Mouse (Mus musculus) kidney, adult 2 months (tissue): ENCODE data around the gene Aip. TPM values are rescaled to one million over a fixed set of nuclear protein-coding genes. Genes with fewer than 3 reads are reported as not detected.
"Not testable (repeated sequence)": the region's sequence is repeated elsewhere in the genome, so short reads cannot be mapped to it uniquely, and the experiment has no call there.

Source experiments
- DNase-seq: peaks from one replicate; pipeline ENCODE4 v3.0.0; 2021
- H3K27ac ChIP-seq: fragments of 200-500 bp; 2 replicates; pipeline ENCODE4 v1.5.1; 2012; ENCODE audit warnings: low read depth, low read length, control low read depth, inconsistent platforms; ENCODE audit not compliant: insufficient read depth
- H3K27me3 ChIP-seq: fragments of 200-500 bp; replicated peaks from 2 replicates; pipeline ENCODE4 v1.6.1; 2012; ENCODE audit warnings: mild to moderate bottlenecking, moderate library complexity, low read length, inconsistent platforms; ENCODE audit not compliant: control insufficient read depth, insufficient read depth
- H3K36me3 ChIP-seq: fragments of 200-500 bp; 2 replicates; pipeline ENCODE4 v1.6.1; 2012; ENCODE audit warnings: mild to moderate bottlenecking, moderate library complexity, low read length, inconsistent platforms; ENCODE audit not compliant: control insufficient read depth, insufficient read depth
- H3K4me1 ChIP-seq: fragments of 200-500 bp; 2 replicates; pipeline ENCODE4 v1.6.1; 2011; ENCODE audit warnings: low read length; ENCODE audit not compliant: control insufficient read depth, insufficient read depth
- H3K4me3 ChIP-seq: fragments of 200-500 bp; 2 replicates; pipeline ENCODE4 v1.5.1; 2011; ENCODE audit warnings: mild to moderate bottlenecking, low read depth, low read length, control low read depth; ENCODE audit not compliant: insufficient read depth
- CTCF ChIP-seq: fragments of 200-500 bp; conservative IDR thresholded peaks from 2 replicates; pipeline ENCODE4 v1.5.1; 2011; ENCODE audit warnings: low read depth, mild to moderate bottlenecking, control low read depth, low read length, moderate library complexity, mixed read lengths; ENCODE audit not compliant: insufficient read depth, insufficient read length
- POLR2A ChIP-seq: fragments of 200-500 bp; IDR thresholded peaks from one replicate; pipeline ENCODE4 v1.6.1; 2011; ENCODE audit warnings: low read depth, low read length, control low read depth
- WGBS: fragments of 180-500 bp; shearing (Covaris S2); methylation state at CpG from one replicate; pipeline ENCODE4 v1.1.7; 2018; 5-methylcytosine and 5-hydroxymethylcytosine counted together
- polyA plus RNA-seq: library from polyadenylated mRNA; depleted of rRNA; stranded (reverse); fragments of >200 nt; gene quantifications from 2 replicates; pipeline ENCODE4 v1.2.3, GENCODE M21; 2012

Gene Aip
- polyA plus RNA-seq, 1 experiment = 96.2 TPM

DNA sequence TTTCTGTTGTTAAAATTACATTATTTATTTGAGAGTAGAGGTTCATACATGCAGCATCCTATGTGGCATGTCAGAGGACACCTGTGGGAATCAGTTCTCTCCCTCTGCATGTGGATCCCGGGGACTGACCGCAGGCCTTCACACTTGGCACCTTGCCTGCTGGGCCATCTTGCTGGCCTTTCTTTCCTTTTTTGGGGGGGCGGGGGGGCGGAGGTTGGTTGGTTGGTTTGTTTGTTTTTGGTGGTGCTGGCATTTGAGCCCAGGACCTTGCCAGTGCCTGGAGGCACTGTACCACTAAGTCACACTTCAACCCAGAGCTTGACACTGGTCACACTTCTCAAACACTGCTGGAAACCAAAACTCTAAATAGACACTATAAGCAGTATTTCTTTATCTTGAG lies 8.7 kb upstream of the Aip start:
- no peaks in the 10 kb centered on the region for H3K36me3 ChIP-seq
- no peak for DNase-seq
- no peak overlapping the region for H3K27ac ChIP-seq
- no peaks in the 10 kb centered on the region for H3K4me1 ChIP-seq
- 74% methylated on average over 4 of the region's 4 CpGs for WGBS
- H3K27me3 ChIP-seq = no peaks in the 10 kb centered on the region
- H3K4me3 ChIP-seq = no peak overlapping the region
- TF ChIP-seq CTCF (no peak), POLR2A (no peak)

DNA sequence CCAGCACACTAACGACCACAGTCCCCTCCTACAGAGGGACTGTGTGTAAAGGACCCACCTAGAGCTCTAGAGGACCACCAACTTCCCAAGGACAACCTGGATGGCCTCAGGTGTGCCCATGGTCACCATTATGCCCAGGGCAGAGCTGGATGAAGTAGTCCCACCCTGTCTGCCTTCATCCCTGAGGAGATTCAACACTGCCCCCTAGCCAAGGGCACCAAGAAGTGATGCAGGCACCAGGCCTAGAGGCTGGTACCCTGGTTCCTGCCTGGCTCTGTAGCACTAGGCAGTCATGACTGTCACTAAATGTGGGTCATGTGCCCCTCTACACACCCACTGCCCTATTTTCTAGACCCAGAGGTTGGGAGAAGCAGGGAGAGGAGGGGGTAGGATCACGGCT lies 6.1 kb upstream of the Aip start:
- TF ChIP-seq POLR2A = no peak
- TF ChIP-seq CTCF = no peak; the same call in 1 of the 2 replicates
- H3K4me1 ChIP-seq = peaks cover 1% of the 10 kb centered on the region; the same call in 1 of the 2 replicates
- no peak for DNase-seq
- no peak overlapping the region for H3K27ac ChIP-seq
- H3K36me3 ChIP-seq = no peaks in the 10 kb centered on the region; the same call in 1 of the 2 replicates
- H3K4me3 ChIP-seq = no peak overlapping the region
- H3K27me3 ChIP-seq = no peaks in the 10 kb centered on the region
- 87% methylated on average over 2 of the region's 2 CpGs for WGBS

DNA sequence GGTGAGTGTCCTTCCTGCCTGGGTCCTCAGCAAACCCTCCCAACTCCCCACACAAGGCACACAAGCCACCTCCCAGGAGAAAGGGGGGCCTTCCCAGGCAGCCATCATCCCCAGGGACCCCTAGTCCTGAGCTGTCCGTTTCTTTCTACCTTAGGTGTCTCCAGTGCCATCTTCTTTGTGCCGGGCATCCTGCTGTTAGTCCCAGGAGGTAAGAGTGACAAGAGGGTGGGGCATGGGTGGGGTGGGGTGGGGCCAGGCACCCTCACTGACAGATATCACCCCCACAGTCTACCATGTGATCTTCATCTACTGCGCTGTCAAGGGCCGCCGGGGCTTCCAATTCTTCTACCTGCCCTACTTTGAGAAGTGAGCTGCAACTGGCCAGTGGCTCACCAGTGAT lies 5.4 kb upstream of the Aip start:
- DNase-seq = no peak
- Histone ChIP-seq H3K4me1 (peaks cover 6% of the 10 kb centered on the region; the same call in 1 of the 2 replicates), H3K4me3 (no peak overlapping the region), H3K27ac (no peak overlapping the region), H3K27me3 (no peaks in the 10 kb centered on the region), H3K36me3 (no peaks in the 10 kb centered on the region; the same call in 1 of the 2 replicates)
- TF ChIP-seq POLR2A (no peak), CTCF (no peak)
- WGBS = 90% methylated on average over 5 of the region's 5 CpGs

DNA sequence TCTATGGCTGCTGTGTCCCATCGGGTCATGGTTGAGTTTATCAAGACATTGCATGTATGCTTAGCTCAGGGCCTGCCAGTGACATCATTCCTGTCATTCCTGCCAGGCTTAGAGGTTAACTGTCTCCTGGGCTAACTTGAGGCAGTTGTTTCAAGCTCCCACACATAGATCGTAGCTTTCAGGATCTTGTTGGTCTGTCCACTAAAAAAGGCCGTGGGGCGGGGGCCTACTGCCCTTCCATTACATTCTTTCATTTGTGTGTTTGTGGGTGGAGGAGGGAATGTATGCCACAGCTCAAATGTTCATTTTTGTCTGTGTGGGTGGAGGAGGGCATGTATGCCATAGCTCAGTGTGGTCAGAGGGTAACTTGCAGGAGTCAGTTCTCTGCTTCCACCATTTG lies 4.4 kb upstream of the Aip start:
- TF ChIP-seq POLR2A (no peak), CTCF (no peak)
- WGBS = 76% methylated on average over 4 of the region's 4 CpGs
- no peak overlapping the region for H3K27ac ChIP-seq
- DNase-seq = no peak
- H3K4me3 ChIP-seq = no peak overlapping the region
- no peaks in the 10 kb centered on the region; the same call in 1 of the 2 replicates for H3K36me3 ChIP-seq
- no peaks in the 10 kb centered on the region for H3K27me3 ChIP-seq
- peaks cover 6% of the 10 kb centered on the region; the same call in 1 of the 2 replicates for H3K4me1 ChIP-seq

DNA sequence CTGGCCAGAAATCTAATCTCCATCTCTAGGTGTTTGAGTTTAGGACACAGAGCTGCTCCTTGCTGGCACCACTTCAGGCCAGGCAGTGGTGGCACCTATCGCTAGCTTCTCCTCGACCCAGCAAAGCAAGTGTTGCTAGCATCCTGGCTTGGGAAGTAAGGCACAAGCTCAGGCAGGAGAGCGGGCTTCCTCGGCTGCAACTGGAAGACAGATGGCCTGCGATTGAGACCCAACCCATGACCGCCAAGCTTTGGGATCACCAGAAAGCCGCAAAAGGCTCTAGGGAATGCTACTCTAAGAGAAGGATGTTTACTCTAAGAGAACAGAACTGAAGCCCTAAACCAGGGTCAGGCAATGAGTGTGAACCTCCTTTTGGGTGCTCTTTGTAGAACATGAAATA lies 3.8 kb upstream of the Aip start:
- 88% methylated on average over 7 of the region's 7 CpGs for WGBS
- no peaks in the 10 kb centered on the region; the same call in 1 of the 2 replicates for H3K36me3 ChIP-seq
- H3K27ac ChIP-seq = no peak overlapping the region
- TF ChIP-seq CTCF (no peak), POLR2A (no peak)
- no peak overlapping the region for H3K4me3 ChIP-seq
- H3K4me1 ChIP-seq = peaks cover 6% of the 10 kb centered on the region; the same call in 1 of the 2 replicates
- no peaks in the 10 kb centered on the region for H3K27me3 ChIP-seq
- DNase-seq = no peak

DNA sequence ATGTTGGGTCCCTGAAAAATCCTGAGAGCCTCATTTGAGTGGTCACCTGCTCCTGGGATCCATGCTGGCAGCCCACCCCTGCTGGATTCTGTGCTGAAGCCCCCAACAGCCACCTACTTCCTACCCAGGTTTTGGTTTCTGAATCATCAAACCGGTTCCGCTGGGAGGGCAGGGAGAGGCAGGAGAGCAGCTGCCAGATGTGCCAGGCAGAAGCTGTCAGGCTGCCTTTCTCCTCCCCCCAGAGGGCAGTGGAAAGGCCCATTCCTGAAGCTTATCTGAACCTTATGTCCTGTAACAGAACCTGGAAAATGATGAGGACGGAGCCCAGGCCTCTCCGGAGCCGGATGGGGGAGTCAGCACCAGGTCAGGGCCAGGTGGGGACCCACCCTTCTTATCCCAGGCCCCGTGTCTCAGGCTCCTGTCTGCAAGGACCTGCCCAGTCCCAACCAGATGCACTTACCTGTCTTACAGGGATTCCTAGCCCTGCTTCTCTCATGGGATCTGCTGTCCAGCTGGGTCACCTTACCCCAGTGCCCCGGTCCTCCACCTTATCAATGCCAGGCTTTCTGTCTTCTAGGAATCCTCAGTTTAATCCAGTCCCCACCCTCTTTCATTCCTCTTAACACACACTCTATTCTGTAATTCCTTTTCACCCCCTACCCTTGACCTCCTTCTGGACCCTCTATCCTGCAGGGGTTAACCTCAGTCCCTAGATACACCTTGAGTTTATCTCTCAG lies 1.3 kb upstream of the Aip start:
- WGBS = 47% methylated on average over 7 of the region's 7 CpGs
- Histone ChIP-seq H3K27ac (no peak overlapping the region), H3K4me1 (peaks cover 6% of the 10 kb centered on the region; the same call in 1 of the 2 replicates), H3K36me3 (no peaks in the 10 kb centered on the region; the same call in 1 of the 2 replicates), H3K4me3 (peak overlapping the region; percentile 82), H3K27me3 (no peaks in the 10 kb centered on the region)
- no peak for TF ChIP-seq POLR2A
- no peak for TF ChIP-seq CTCF
- peak; percentile 26 for DNase-seq

- Histone ChIP-seq H3K4me3 (peak overlapping the region; percentile 42), H3K4me1 (peaks cover 10% of the 10 kb centered on the region), H3K27ac (peak overlapping the region; percentile 24; the same call in 1 of the 2 replicates)
- H3K27me3 ChIP-seq, H3K36me3 ChIP-seq, DNase-seq: not testable (repeated sequence)
- 11% methylated on average over 4 of the region's 4 CpGs for WGBS
Observed at GRCm38 (mm10) chr19:4125268-4125667, 390 bp downstream of the Aip start.
